Mouse (Mus musculus) heart, postnatal 0 days (tissue): ENCODE measurements around the gene Ubap2l. TPM values are rescaled to one million over a fixed set of nuclear protein-coding genes. Genes with fewer than 3 reads are reported as not detected.
A peak's percentile ranks its signal among the peaks of the same experiment; 100 is the strongest.

Source experiments
- ATAC-seq: fragments of 200-750 bp; cut with Nextera tagmentation; 2 replicates; pipeline ENCODE4 v1.8.0; 2017; ENCODE audit warnings: low read depth, moderate number of reproducible peaks, moderate library complexity; ENCODE audit not compliant: insufficient read depth
- DNase-seq: peaks from one replicate; pipeline ENCODE4 v3.0.0-alpha.2; 2016; ENCODE audit warnings: low spot score
- H3K27ac ChIP-seq: fragments of 300-500 bp; sonication (generic); 2 replicates; pipeline ENCODE4 v1.5.1; 2014; ENCODE audit warnings: low read depth, mild to moderate bottlenecking
- H3K27me3 ChIP-seq: fragments of 300-500 bp; sonication (generic); 2 replicates; pipeline ENCODE4 v1.6.1; 2014; ENCODE audit warnings: low read length, mixed read lengths; ENCODE audit not compliant: control insufficient read depth, insufficient read depth
- H3K36me3 ChIP-seq: fragments of 300-500 bp; sonication (generic); replicated peaks from 2 replicates; pipeline ENCODE4 v1.6.1; 2014; ENCODE audit warnings: low read length, mixed read lengths; ENCODE audit not compliant: control insufficient read depth, insufficient read depth
- H3K4me1 ChIP-seq: fragments of 300-500 bp; sonication (generic); 2 replicates; pipeline ENCODE4 v1.6.1; 2014; ENCODE audit warnings: antibody characterized with exemption; ENCODE audit not compliant: control insufficient read depth, insufficient read depth
- H3K4me2 ChIP-seq: fragments of 300-500 bp; sonication (generic); 2 replicates; pipeline ENCODE4 v1.6.1; 2014; ENCODE audit warnings: low read depth, mild to moderate bottlenecking, low read length, moderate library complexity
- H3K4me3 ChIP-seq: fragments of 300-500 bp; sonication (generic); 2 replicates; pipeline ENCODE4 v1.5.1; 2014; ENCODE audit warnings: low read depth, low read length
- H3K9ac ChIP-seq: fragments of 300-500 bp; sonication (generic); replicated peaks from 2 replicates; pipeline ENCODE4 v1.6.1; 2014; ENCODE audit warnings: low read depth, low read length, mixed read lengths
- H3K9me3 ChIP-seq: fragments of 300-500 bp; sonication (generic); replicated peaks from 2 replicates; pipeline ENCODE4 v1.6.1; 2016; ENCODE audit warnings: low read length; ENCODE audit not compliant: control insufficient read depth
- CTCF ChIP-seq: IDR thresholded peaks from 2 replicates; pipeline ENCODE4 v1.5.1; 2016; ENCODE audit warnings: antibody characterized with exemption, control low read depth, low read depth
- EP300 ChIP-seq: IDR thresholded peaks from 2 replicates; pipeline ENCODE4 v1.6.1; 2016; ENCODE audit warnings: antibody characterized with exemption, low read depth
- WGBS: fragments of 180-500 bp; shearing (Covaris S2); extraction: QIAGEN DNeasy Blood & Tissue Kit; methylation state at CpG from one replicate; pipeline ENCODE4 v1.1.7; 2014; 5-methylcytosine and 5-hydroxymethylcytosine counted together
- polyA plus RNA-seq: library from polyadenylated mRNA; unstranded; fragments of >200 nt; fragmentation: Nextera tagmentation; extraction: Ambion mirVana; gene quantifications from 2 replicates; pipeline ENCODE4 v1.2.1, GENCODE M21; 2015
- total RNA-seq: library from RNA; depleted of rRNA; stranded (reverse); fragments of >200 nt; gene quantifications from 2 replicates; pipeline ENCODE4 v1.2.3, GENCODE M21; 2014; ENCODE audit warnings: low replicate concordance

Ubap2l gene
- total and polyA plus RNA-seq, 2 experiments from 2014 or later: 64.2 to 92.0 TPM

DNA sequence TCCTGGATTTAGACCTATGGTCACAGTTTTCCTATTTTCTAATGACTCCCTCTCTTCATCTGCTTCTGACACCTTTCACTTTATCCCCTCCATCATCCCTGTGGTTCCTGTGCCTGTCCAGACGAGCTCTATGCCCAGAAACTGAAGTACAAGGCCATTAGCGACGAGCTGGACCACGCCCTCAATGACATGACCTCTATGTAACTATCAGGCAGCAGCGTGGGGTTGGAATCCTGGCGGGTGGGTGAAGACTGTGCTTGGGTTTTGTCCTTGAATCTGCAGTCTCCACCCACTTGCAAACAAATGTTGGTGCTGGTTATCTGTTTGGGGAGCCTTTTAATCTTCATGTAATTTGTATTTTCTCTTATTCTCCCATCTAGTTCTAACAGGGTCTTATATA is 38.5 kb upstream of the Ubap2l start:
- DNase-seq: no peak
- H3K4me1 ChIP-seq: no peaks in the 10 kb centered on the region; the same call in 1 of the 2 replicates
- WGBS: 55% methylated on average over 6 of the region's 6 CpGs
- H3K9ac ChIP-seq: no peak overlapping the region
- H3K9me3 ChIP-seq: no peaks in the 10 kb centered on the region
- no peaks in the 10 kb centered on the region for H3K27me3 ChIP-seq
- H3K36me3 ChIP-seq: peaks cover 79% of the 10 kb centered on the region
- no peak overlapping the region for H3K27ac ChIP-seq
- no peak for ATAC-seq
- TF ChIP-seq EP300: no peak
- no peak for TF ChIP-seq CTCF
- no peak overlapping the region for H3K4me3 ChIP-seq
- no peak overlapping the region for H3K4me2 ChIP-seq

GRCm38 (mm10) chr3:90088617-90089016 is 36.2 kb upstream of the Ubap2l start:
- H3K4me3 ChIP-seq: no peak overlapping the region
- H3K4me2 ChIP-seq: no peak overlapping the region
- H3K36me3 ChIP-seq: peaks cover 73% of the 10 kb centered on the region
- TF ChIP-seq EP300 (no peak), CTCF (no peak)
- ATAC-seq (no peak), DNase-seq (no peak)
- H3K9ac ChIP-seq: no peak overlapping the region
- no peak overlapping the region for H3K27ac ChIP-seq
- 79% methylated on average over 2 of the region's 2 CpGs for WGBS
- no peaks in the 10 kb centered on the region for H3K27me3 ChIP-seq
- H3K4me1 ChIP-seq: peaks cover 17% of the 10 kb centered on the region
- H3K9me3 ChIP-seq: no peaks in the 10 kb centered on the region

GRCm38 (mm10) chr3:90086068-90086467 is 33.6 kb upstream of the Ubap2l start:
- Histone ChIP-seq H3K4me2 (no peak overlapping the region), H3K27me3 (no peaks in the 10 kb centered on the region), H3K9me3 (no peaks in the 10 kb centered on the region), H3K4me3 (no peak overlapping the region), H3K27ac (no peak overlapping the region), H3K36me3 (peaks cover 47% of the 10 kb centered on the region), H3K9ac (no peak overlapping the region), H3K4me1 (peaks cover 43% of the 10 kb centered on the region)
- no peak for TF ChIP-seq CTCF
- no peak for TF ChIP-seq EP300
- ATAC-seq: no peak
- DNase-seq: no peak
- WGBS: 75% methylated on average over 5 of the region's 5 CpGs

DNA sequence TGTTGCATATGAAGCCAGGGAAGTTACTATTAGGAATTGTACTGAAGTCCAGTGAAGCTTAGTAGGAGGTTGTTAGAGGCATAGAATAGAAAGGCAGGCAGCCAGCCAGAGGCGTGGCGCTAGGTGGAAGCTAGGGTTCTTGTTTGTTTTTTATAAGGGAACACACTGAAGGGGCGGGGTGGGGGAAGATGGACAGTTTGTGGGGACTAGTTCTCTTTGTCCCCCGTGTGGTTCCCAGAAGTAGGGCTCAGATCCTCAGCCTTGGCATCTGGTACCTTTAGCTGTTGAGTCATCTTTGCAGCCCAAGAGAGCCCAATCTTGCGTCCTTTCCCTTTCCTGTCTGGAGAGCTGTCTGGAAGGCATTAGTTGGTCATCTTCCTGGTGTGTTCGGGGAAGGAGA is 32.9 kb upstream of the Ubap2l start:
- H3K27ac ChIP-seq: peak overlapping the region; percentile 59; the same call in 1 of the 2 replicates
- H3K4me3 ChIP-seq: no peak overlapping the region
- H3K36me3 ChIP-seq: peaks cover 40% of the 10 kb centered on the region
- ATAC-seq: no peak
- peaks cover 44% of the 10 kb centered on the region for H3K4me1 ChIP-seq
- H3K9ac ChIP-seq: no peak overlapping the region
- 60% methylated on average over 6 of the region's 6 CpGs for WGBS
- no peaks in the 10 kb centered on the region for H3K9me3 ChIP-seq
- H3K4me2 ChIP-seq: 0 out of 2 replicates have a peak overlapping the region, but pooled peaks have one; percentile 73
- H3K27me3 ChIP-seq: no peaks in the 10 kb centered on the region
- no peak for TF ChIP-seq EP300
- no peak for TF ChIP-seq CTCF
- no peak for DNase-seq

GRCm38 (mm10) chr3:90084790-90085189 is 32.4 kb upstream of the Ubap2l start:
- DNase-seq (no peak), ATAC-seq (no peak)
- peak overlapping the region; percentile 73; the same call in 1 of the 2 replicates for H3K4me2 ChIP-seq

DNA sequence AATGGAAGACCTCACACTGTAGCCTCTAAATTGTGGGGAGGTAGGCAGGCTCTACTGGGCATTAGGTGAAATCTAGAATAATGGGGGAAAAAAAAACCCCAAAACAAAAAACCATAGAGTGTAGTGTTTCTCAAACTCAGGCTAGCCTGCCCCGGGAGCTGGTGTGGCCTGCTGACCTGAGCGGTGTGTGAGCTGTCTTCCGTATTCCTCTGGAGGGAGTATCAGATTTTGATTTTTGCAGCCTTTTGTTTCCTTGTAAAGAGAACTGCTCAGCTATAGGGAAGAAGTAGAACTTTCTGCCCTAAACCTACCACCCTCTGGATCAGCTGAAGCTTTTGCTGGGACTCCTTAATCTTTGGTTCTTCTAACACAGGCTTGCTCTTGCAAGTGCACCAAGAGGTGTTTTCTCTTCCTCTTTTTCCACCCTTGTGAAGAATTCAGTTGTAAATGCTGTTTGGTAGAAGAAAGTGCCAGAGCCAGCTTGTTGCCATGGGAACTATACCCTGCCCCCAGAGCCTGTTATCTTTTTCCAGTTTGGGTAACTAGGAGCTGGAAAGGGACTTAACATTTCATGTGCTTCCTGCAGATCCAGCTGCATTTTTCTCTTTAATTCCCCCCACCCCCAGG is 31.4 kb upstream of the Ubap2l start:
- peak overlapping the region; percentile 73 for H3K4me2 ChIP-seq
- H3K4me3 ChIP-seq: no peak overlapping the region
- WGBS: 56% methylated on average over 3 of the region's 3 CpGs
- H3K36me3 ChIP-seq: peaks cover 25% of the 10 kb centered on the region
- ATAC-seq (no peak), DNase-seq (no peak)
- H3K9ac ChIP-seq: no peak overlapping the region
- no peaks in the 10 kb centered on the region for H3K9me3 ChIP-seq
- H3K4me1 ChIP-seq: peaks cover 44% of the 10 kb centered on the region
- TF ChIP-seq CTCF (no peak), EP300 (no peak)
- H3K27ac ChIP-seq: peak overlapping the region; percentile 59
- H3K27me3 ChIP-seq: no peaks in the 10 kb centered on the region

More at GRCm38 (mm10) chr3:90084790-90085189, 32.4 kb upstream of the Ubap2l start:
- WGBS: 33% methylated on average over 4 of the region's 4 CpGs
- no peaks in the 10 kb centered on the region for H3K9me3 ChIP-seq
- peak overlapping the region; percentile 59 for H3K27ac ChIP-seq
- H3K9ac ChIP-seq: no peak overlapping the region
- peaks cover 35% of the 10 kb centered on the region for H3K36me3 ChIP-seq
- peaks cover 44% of the 10 kb centered on the region for H3K4me1 ChIP-seq
- H3K4me3 ChIP-seq: no peak overlapping the region
- no peak for TF ChIP-seq CTCF
- TF ChIP-seq EP300: no peak
- H3K27me3 ChIP-seq: no peaks in the 10 kb centered on the region
